Mouse (Mus musculus): Measurements from ENCODE around the gene Smg1.
"Not testable (repeated sequence)": the region's sequence is repeated elsewhere in the genome, so short reads cannot be mapped to it uniquely, and the experiment has no call there.

Gene Smg1

GRCm38 (mm10) chr7:118249563-118249962, 6.1 kb upstream of the Smg1 start:
- DNase-seq (ENCODE audit: extremely low spot score): no peak

GRCm38 (mm10) chr7:118248069-118248468, 4.6 kb upstream of the Smg1 start:
- no peak for DNase-seq (ENCODE audit: extremely low spot score)

- DNase-seq (ENCODE audit: extremely low spot score): no peak
Observed at GRCm38 (mm10) chr7:118245260-118245659, 1.8 kb upstream of the Smg1 start.

- DNase-seq (ENCODE audit: extremely low spot score): no peak
Observed at GRCm38 (mm10) chr7:118242911-118243412, 508 bp downstream of the Smg1 start.

- no peak for DNase-seq (ENCODE audit: extremely low spot score)
Observed at GRCm38 (mm10) chr7:118242309-118242708, 1.2 kb downstream of the Smg1 start.

- no peak for DNase-seq (ENCODE audit: extremely low spot score)
Observed at GRCm38 (mm10) chr7:118240402-118240801, 3.1 kb downstream of the Smg1 start.

- DNase-seq (ENCODE audit: extremely low spot score): no peak
Observed at GRCm38 (mm10) chr7:118239996-118240395, 3.5 kb downstream of the Smg1 start.

GRCm38 (mm10) chr7:118236949-118237348, 6.5 kb downstream of the Smg1 start:
- no peak for DNase-seq (ENCODE audit: extremely low spot score)

- DNase-seq (ENCODE audit: extremely low spot score): no peak
Observed at GRCm38 (mm10) chr7:118234236-118234635, 9.2 kb downstream of the Smg1 start.

GRCm38 (mm10) chr7:118232613-118233012, 10.9 kb downstream of the Smg1 start:
- no peak for DNase-seq (ENCODE audit: extremely low spot score)

- no peak for DNase-seq (ENCODE audit: extremely low spot score)
Observed at GRCm38 (mm10) chr7:118219777-118220176, 23.7 kb downstream of the Smg1 start.

- DNase-seq (ENCODE audit: extremely low spot score): no peak
Observed at GRCm38 (mm10) chr7:118206396-118206795, 37.1 kb downstream of the Smg1 start.

GRCm38 (mm10) chr7:118195756-118196155, 47.7 kb downstream of the Smg1 start:
- no peak for DNase-seq (ENCODE audit: extremely low spot score)

GRCm38 (mm10) chr7:118185878-118186277, 57.6 kb downstream of the Smg1 start:
- DNase-seq (ENCODE audit: extremely low spot score): no peak

GRCm38 (mm10) chr7:118184604-118185003, 58.9 kb downstream of the Smg1 start:
- DNase-seq (ENCODE audit: extremely low spot score): no peak

GRCm38 (mm10) chr7:118181123-118181522, 62.3 kb downstream of the Smg1 start:
- no peak for DNase-seq (ENCODE audit: extremely low spot score)

- no peak for DNase-seq (ENCODE audit: extremely low spot score)
Observed at GRCm38 (mm10) chr7:118179782-118180181, 63.7 kb downstream of the Smg1 start.

- DNase-seq (ENCODE audit: extremely low spot score): no peak
Observed at GRCm38 (mm10) chr7:118175821-118176355, 67.6 kb downstream of the Smg1 start.

GRCm38 (mm10) chr7:118170125-118170524, 73.3 kb downstream of the Smg1 start:
- DNase-seq (ENCODE audit: extremely low spot score): not testable (repeated sequence)

GRCm38 (mm10) chr7:118163006-118163405, 80.5 kb downstream of the Smg1 start:
- DNase-seq (ENCODE audit: extremely low spot score): no peak

- no peak for DNase-seq (ENCODE audit: extremely low spot score)
Observed at GRCm38 (mm10) chr7:118160121-118160520, 83.3 kb downstream of the Smg1 start.

GRCm38 (mm10) chr7:118156461-118156860, 87.0 kb downstream of the Smg1 start:
- DNase-seq (ENCODE audit: extremely low spot score): no peak

GRCm38 (mm10) chr7:118154150-118154549, 89.3 kb downstream of the Smg1 start:
- no peak for DNase-seq (ENCODE audit: extremely low spot score)

- no peak for DNase-seq (ENCODE audit: extremely low spot score)
Observed at GRCm38 (mm10) chr7:118143602-118144001, 99.9 kb downstream of the Smg1 start.

Data from embryo, embryonic 9.5 days (tissue).